ENCODE assay signal across 31 mouse cellular contexts in genomic region chr5:4391083-4391482, GRCm38 (mm10).
DNase-seq lines count a peak whose midpoint lies in the region; ATAC-seq and TF ChIP-seq lines count a peak whose summit lies in the region.
"Had no signal": no experiment of that assay in that cellular context is flagged by ENCODE, and none has a peak within 500 bp of the region (broad histone marks: within the 10 kb centered on the region; RNA-seq: fewer than 3 reads in every experiment).

No protein-coding gene starts in this region.

- TF ChIP-seq EP300 in heart, postnatal 0 days (IDR thresholded peaks at IDR 0.05; ENCODE audit: low read depth) = no peak

- H3K27ac ChIP-seq in heart, postnatal 0 days (ENCODE audit: low read depth) = no peak overlapping the region
- H3K27ac ChIP-seq in heart, embryonic 11.5 days (ENCODE audit: low read depth, low read length) = no peak overlapping the region
- no peak overlapping the region for H3K27ac ChIP-seq in left cerebral cortex, adult 2 months
- H3K27ac ChIP-seq: embryonic facial prominence, embryonic 12.5 days; forebrain, embryonic 15.5 days; gastrocnemius, adult 2 months; hindbrain, embryonic 15.5 days; layer of hippocampus, adult 2 months; limb, embryonic 15.5 days; liver, embryonic 14.5 days; macrophage; neural tube, embryonic 15.5 days had no signal

- ATAC-seq in heart, postnatal 0 days (ENCODE audit: insufficient read depth, low read depth) = peak; percentile 60
- no peak for ATAC-seq in heart, embryonic 11.5 days (replicated peaks; ENCODE audit: insufficient number of reproducible peaks, low FRiP score, low TSS enrichment)
- ATAC-seq: activated CD4-positive, CD25-positive, alpha-beta regulatory T cell, adult 4 months; forebrain, embryonic 15.5 days had no signal

- no peaks in the 10 kb centered on the region for H3K36me3 ChIP-seq in heart, postnatal 0 days (replicated peaks; ENCODE audit: control insufficient read depth, insufficient read depth, low read length)
- H3K36me3 ChIP-seq in heart, embryonic 11.5 days (ENCODE audit: control insufficient read depth, insufficient read depth, low read length) = no peaks in the 10 kb centered on the region
- H3K36me3 ChIP-seq: embryonic facial prominence, embryonic 12.5 days; forebrain, embryonic 15.5 days; hindbrain, embryonic 15.5 days; limb, embryonic 15.5 days; neural tube, embryonic 15.5 days had no signal

- intact Hi-C loops in left cerebral cortex, postnatal 4 days (cut with DNase I) = no loop called here
- intact Hi-C loops in left cerebral cortex, adult 2 months (cut with DNase I) = no loop called here

- H3K4me1 ChIP-seq in heart, postnatal 0 days (ENCODE audit: control insufficient read depth, insufficient read depth) = no peaks in the 10 kb centered on the region
- H3K4me1 ChIP-seq in heart, embryonic 11.5 days (ENCODE audit: control insufficient read depth, insufficient read depth, low read length) = no peaks in the 10 kb centered on the region
- H3K4me1 ChIP-seq: embryonic facial prominence, embryonic 12.5 days; forebrain, embryonic 15.5 days; limb, embryonic 15.5 days had no signal

- H3K9ac ChIP-seq in heart, postnatal 0 days (replicated peaks; ENCODE audit: low read depth, low read length) = no peak overlapping the region
- H3K9ac ChIP-seq in heart, embryonic 11.5 days (ENCODE audit: low read depth, low read length) = no peak overlapping the region
- H3K9ac ChIP-seq: embryonic facial prominence, embryonic 12.5 days; forebrain, embryonic 15.5 days; hindbrain, embryonic 15.5 days; limb, embryonic 15.5 days; liver, embryonic 14.5 days; neural tube, embryonic 15.5 days had no signal

- H3K27me3 ChIP-seq in heart, postnatal 0 days (ENCODE audit: control insufficient read depth, insufficient read depth, low read length) = no peaks in the 10 kb centered on the region
- no peaks in the 10 kb centered on the region for H3K27me3 ChIP-seq in heart, embryonic 11.5 days (ENCODE audit: control insufficient read depth, insufficient read depth, low read length)
- H3K27me3 ChIP-seq: CH12.LX; embryonic facial prominence, embryonic 12.5 days; forebrain, embryonic 15.5 days; hindbrain, embryonic 15.5 days; limb, embryonic 15.5 days; neural tube, embryonic 15.5 days had no signal

- H3K9me3 ChIP-seq in heart, postnatal 0 days (replicated peaks; ENCODE audit: control insufficient read depth, low read length) = no peaks in the 10 kb centered on the region
- H3K9me3 ChIP-seq in heart, embryonic 11.5 days (replicated peaks; ENCODE audit: control insufficient read depth, low read length) = no peaks in the 10 kb centered on the region
- H3K9me3 ChIP-seq: embryonic facial prominence, embryonic 12.5 days; forebrain, embryonic 15.5 days; hindbrain, embryonic 15.5 days; limb, embryonic 15.5 days; neural tube, embryonic 15.5 days had no signal

- no peak overlapping the region for H3K4me2 ChIP-seq in heart, postnatal 0 days (ENCODE audit: low read depth, low read length)
- H3K4me2 ChIP-seq in heart, embryonic 11.5 days = no peak overlapping the region
- H3K4me2 ChIP-seq: embryonic facial prominence, embryonic 12.5 days; forebrain, embryonic 15.5 days; hindbrain, embryonic 15.5 days; limb, embryonic 15.5 days; neural tube, embryonic 15.5 days had no signal

- 20% methylated on average over 2 of the region's 2 CpGs for WGBS in heart, postnatal 0 days
- WGBS in heart, embryonic 11.5 days (ENCODE audit: insufficient replicate concordance) = 65% methylated on average over 2 of the region's 2 CpGs

- H3K4me3 ChIP-seq in heart, postnatal 0 days (ENCODE audit: low read depth, low read length) = no peak overlapping the region
- no peak overlapping the region for H3K4me3 ChIP-seq in heart, embryonic 11.5 days (ENCODE audit: low read depth, low read length)
- H3K4me3 ChIP-seq in left cerebral cortex, adult 2 months = no peak overlapping the region
- H3K4me3 ChIP-seq: embryonic facial prominence, embryonic 12.5 days; forebrain, embryonic 15.5 days; gastrocnemius, adult 2 months; hindbrain, embryonic 15.5 days; layer of hippocampus, adult 2 months; limb, embryonic 15.5 days; neural tube, embryonic 15.5 days had no signal

- no peak for TF ChIP-seq CTCF in heart, postnatal 0 days (IDR thresholded peaks at IDR 0.05; ENCODE audit: low read depth)
- TF ChIP-seq CTCF in left cerebral cortex, adult 2 months (IDR thresholded peaks at IDR 0.05) = no peak

- no peak for DNase-seq in heart, postnatal 0 days (ENCODE audit: low spot score)
- peak; percentile 38 for DNase-seq in left cerebral cortex, postnatal 4 days
- DNase-seq in left cerebral cortex, adult 2 months (ENCODE audit: extremely low spot score in 1 of 2, low spot score in 2 of 2) = no peak
- peak; percentile 22 for DNase-seq in cerebellum, adult 9-10 months
- DNase-seq in cerebellum, postnatal 36 days = peak; percentile 29 to 33
- DNase-seq in spleen, postnatal 4 days (ENCODE audit: low spot score in 2 of 2) = no peak
- no peak for DNase-seq in gastrocnemius, adult 18-20 months (ENCODE audit: low spot score)
- DNase-seq: adrenal gland, adult 2 months; adrenal gland, postnatal 36 days; B cell, adult 2 months; embryo, embryonic 11 days; gastrocnemius, adult 2 months; gastrocnemius, postnatal 36 days; kidney, adult 18-20 months; kidney, postnatal 36 days; lung, adult 2 months; lung, postnatal 10 days; midbrain, embryonic 14.5 days; right cerebral cortex, postnatal 25 days; thymus, postnatal 14 days had no signal

Comparison
In these comparisons a context has a peak if more than half of its experiments do, and no peak if none do; other contexts are left out.
1. DNase-seq: peak in left cerebral cortex, postnatal 4 days (single experiment), cerebellum, adult 9-10 months (single experiment) and cerebellum, postnatal 36 days (2 of 2); none in heart, postnatal 0 days (single experiment), left cerebral cortex, adult 2 months (0 of 2), spleen, postnatal 4 days (0 of 2) and gastrocnemius, adult 18-20 months (single experiment).